Mouse (Mus musculus) spleen, adult 2 months (tissue): ENCODE measurements around the gene Arhgap33.

Experiments used
- CTCF ChIP-seq: fragments of 200-500 bp; IDR thresholded peaks from 2 replicates; pipeline ENCODE4 v1.5.1; 2011; ENCODE audit warnings: mild to moderate bottlenecking, inconsistent platforms; ENCODE audit not compliant: insufficient read depth, insufficient read length, insufficient replicate concordance; ENCODE audit errors: extremely low read depth
- POLR2A ChIP-seq: fragments of 200-500 bp; IDR thresholded peaks from 2 replicates; pipeline ENCODE4 v1.6.1; 2011; ENCODE audit warnings: low read depth, low read length, inconsistent platforms

DNA sequence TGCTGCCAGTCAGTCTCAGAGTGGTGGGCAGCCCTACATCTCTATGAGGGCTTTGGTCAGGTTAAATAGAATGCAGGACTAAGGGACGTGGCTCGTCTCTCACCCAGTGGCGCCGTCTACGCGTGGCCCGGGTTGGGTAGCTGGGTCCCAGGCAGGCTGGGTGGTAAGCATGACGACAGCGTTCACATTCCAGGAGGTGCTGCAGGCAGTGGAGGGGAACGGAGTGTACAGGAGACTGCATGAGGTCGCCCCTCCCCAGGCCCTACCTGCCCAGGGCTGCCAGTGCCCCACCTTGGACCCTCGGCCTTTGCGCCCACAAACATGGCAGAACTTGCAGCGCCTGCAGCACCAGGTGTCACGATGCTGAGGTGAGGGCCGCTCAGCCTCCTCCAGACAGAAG lies 46.7 kb upstream of the Arhgap33 start:
- TF ChIP-seq CTCF (no peak), POLR2A (no peak)
